Mouse (Mus musculus): Measurements from ENCODE around the gene Zfp12. TPM values are rescaled to one million over a fixed set of nuclear protein-coding genes. Genes with fewer than 3 reads are reported as not detected.
A peak's percentile ranks its signal among the peaks of the same experiment; 100 is the strongest.
"Not testable (repeated sequence)": the region's sequence is repeated elsewhere in the genome, so short reads cannot be mapped to it uniquely, and the experiment has no call there.

Gene Zfp12
- polyA plus RNA-seq (2016; fragmentation: Nextera tagmentation; extraction: Ambion mirVana), result 28.5 and 29.1 TPM in 2 replicates

GRCm38 (mm10) chr5:143235028-143235693 is at the start of gene Zfp12:
TSS of gene Zfp12 (plus strand) at chr5:143235163.
- H3K9me3 ChIP-seq, result no peaks in the 10 kb centered on the region
- under 1% methylated on average over 58 of the region's 58 CpGs for WGBS
- H3K4me1 ChIP-seq, result peaks cover 24% of the 10 kb centered on the region

GRCm38 (mm10) chr5:143188014-143188413 is 46.9 kb upstream of the Zfp12 start:
- H3K9ac ChIP-seq; H3K4me1 ChIP-seq; ATAC-seq (ENCODE audit: low FRiP score); H3K9me3 ChIP-seq; H3K27me3 ChIP-seq; H3K4me3 ChIP-seq (replicated peaks); H3K4me2 ChIP-seq; H3K36me3 ChIP-seq (replicated peaks); H3K27ac ChIP-seq: not testable (repeated sequence)
- WGBS, result 82% methylated on average over 1 of the region's 1 CpGs

More at GRCm38 (mm10) chr5:143235028-143235693, at the start of gene Zfp12:
- H3K4me3 ChIP-seq (replicated peaks), result peak within 1 kb of the TSS; percentile 92
- peak within 1 kb of the TSS; percentile 91 for H3K9ac ChIP-seq
- H3K36me3 ChIP-seq (replicated peaks), result peaks cover 24% of the 10 kb centered on the region
- peak; percentile 97 for ATAC-seq (ENCODE audit: low FRiP score)
- H3K4me2 ChIP-seq, result peak within 1 kb of the TSS; percentile 79
- H3K27ac ChIP-seq, result peak within 1 kb of the TSS; percentile 98
- H3K27me3 ChIP-seq, result no peaks in the 10 kb centered on the region

GRCm38 (mm10) chr5:143192806-143193205 is 42.2 kb upstream of the Zfp12 start:
- H3K4me2 ChIP-seq, result no peak overlapping the region
- no peaks in the 10 kb centered on the region for H3K27me3 ChIP-seq
- H3K9me3 ChIP-seq, result no peaks in the 10 kb centered on the region
- no peak overlapping the region for H3K4me3 ChIP-seq (replicated peaks)
- no peaks in the 10 kb centered on the region for H3K4me1 ChIP-seq
- H3K36me3 ChIP-seq (replicated peaks), result no peaks in the 10 kb centered on the region
- no peak for ATAC-seq (ENCODE audit: low FRiP score)
- no peak overlapping the region for H3K9ac ChIP-seq
- WGBS, result 92% methylated on average over 8 of the region's 8 CpGs
- H3K27ac ChIP-seq, result no peak overlapping the region

- H3K36me3 ChIP-seq (replicated peaks); H3K9me3 ChIP-seq; H3K4me1 ChIP-seq; ATAC-seq (ENCODE audit: low FRiP score); H3K4me3 ChIP-seq (replicated peaks); H3K9ac ChIP-seq; H3K27ac ChIP-seq; H3K4me2 ChIP-seq; H3K27me3 ChIP-seq: not testable (repeated sequence)
- WGBS, result 84% methylated on average over 7 of the region's 8 CpGs
Measured at GRCm38 (mm10) chr5:143194747-143195146, 40.2 kb upstream of the Zfp12 start.

GRCm38 (mm10) chr5:143195166-143195565 is 39.8 kb upstream of the Zfp12 start:
- ATAC-seq (ENCODE audit: low FRiP score), result no peak
- 82% methylated on average over 2 of the region's 2 CpGs for WGBS
- Histone ChIP-seq H3K27me3 (no peaks in the 10 kb centered on the region), H3K36me3 (replicated peaks) (no peaks in the 10 kb centered on the region), H3K27ac (no peak overlapping the region), H3K4me2 (no peak overlapping the region), H3K4me3 (replicated peaks) (no peak overlapping the region), H3K9ac (no peak overlapping the region), H3K4me1 (no peaks in the 10 kb centered on the region), H3K9me3 (no peaks in the 10 kb centered on the region)

- 87% methylated on average over 4 of the region's 4 CpGs for WGBS
- H3K4me2 ChIP-seq, result no peak overlapping the region
- no peaks in the 10 kb centered on the region for H3K9me3 ChIP-seq
- H3K4me1 ChIP-seq, result no peaks in the 10 kb centered on the region
- no peaks in the 10 kb centered on the region for H3K27me3 ChIP-seq
- H3K36me3 ChIP-seq (replicated peaks), result no peaks in the 10 kb centered on the region
- H3K27ac ChIP-seq, result no peak overlapping the region
- ATAC-seq (ENCODE audit: low FRiP score), result no peak
- H3K4me3 ChIP-seq (replicated peaks), result no peak overlapping the region
- no peak overlapping the region for H3K9ac ChIP-seq
Measured at GRCm38 (mm10) chr5:143196506-143196905, 38.5 kb upstream of the Zfp12 start.

- no peaks in the 10 kb centered on the region for H3K27me3 ChIP-seq
- no peak overlapping the region for H3K27ac ChIP-seq
- H3K36me3 ChIP-seq (replicated peaks), result no peaks in the 10 kb centered on the region
- ATAC-seq (ENCODE audit: low FRiP score), result no peak
- no peaks in the 10 kb centered on the region for H3K4me1 ChIP-seq
- WGBS, result 75% methylated on average over 3 of the region's 3 CpGs
- H3K9me3 ChIP-seq, result peaks cover 6% of the 10 kb centered on the region
- no peak overlapping the region for H3K4me2 ChIP-seq
- no peak overlapping the region for H3K4me3 ChIP-seq (replicated peaks)
- no peak overlapping the region for H3K9ac ChIP-seq
Measured at GRCm38 (mm10) chr5:143205015-143205414, 29.9 kb upstream of the Zfp12 start.

GRCm38 (mm10) chr5:143213832-143214231 is 21.1 kb upstream of the Zfp12 start:
- Histone ChIP-seq H3K27ac (no peak overlapping the region), H3K9ac (no peak overlapping the region), H3K4me3 (replicated peaks) (no peak overlapping the region), H3K4me1 (no peaks in the 10 kb centered on the region), H3K4me2 (no peak overlapping the region), H3K27me3 (no peaks in the 10 kb centered on the region), H3K36me3 (replicated peaks) (no peaks in the 10 kb centered on the region), H3K9me3 (peaks cover 2% of the 10 kb centered on the region)
- WGBS, result 86% methylated on average over 2 of the region's 2 CpGs
- ATAC-seq (ENCODE audit: low FRiP score), result no peak

- no peak overlapping the region for H3K9ac ChIP-seq
- no peaks in the 10 kb centered on the region for H3K4me1 ChIP-seq
- H3K36me3 ChIP-seq (replicated peaks), result no peaks in the 10 kb centered on the region
- H3K9me3 ChIP-seq, result no peaks in the 10 kb centered on the region
- WGBS, result 72% methylated on average over 5 of the region's 5 CpGs
- no peaks in the 10 kb centered on the region for H3K27me3 ChIP-seq
- no peak overlapping the region for H3K27ac ChIP-seq
- H3K4me2 ChIP-seq, result no peak overlapping the region
- H3K4me3 ChIP-seq (replicated peaks), result no peak overlapping the region
- no peak for ATAC-seq (ENCODE audit: low FRiP score)
Measured at GRCm38 (mm10) chr5:143220996-143221395, 14.0 kb upstream of the Zfp12 start.

GRCm38 (mm10) chr5:143222287-143222686 is 12.7 kb upstream of the Zfp12 start:
- 83% methylated on average over 1 of the region's 1 CpGs for WGBS
- no peak overlapping the region for H3K4me2 ChIP-seq
- ATAC-seq (ENCODE audit: low FRiP score), result no peak
- H3K27ac ChIP-seq, result no peak overlapping the region
- H3K4me3 ChIP-seq (replicated peaks), result no peak overlapping the region
- H3K27me3 ChIP-seq, result no peaks in the 10 kb centered on the region
- no peaks in the 10 kb centered on the region for H3K4me1 ChIP-seq
- H3K9me3 ChIP-seq, result no peaks in the 10 kb centered on the region
- no peak overlapping the region for H3K9ac ChIP-seq
- no peaks in the 10 kb centered on the region for H3K36me3 ChIP-seq (replicated peaks)

- no peak for ATAC-seq (ENCODE audit: low FRiP score)
- H3K36me3 ChIP-seq (replicated peaks), result no peaks in the 10 kb centered on the region
- H3K27me3 ChIP-seq, result no peaks in the 10 kb centered on the region
- H3K9ac ChIP-seq, result no peak within 1 kb of the TSS
- H3K4me1 ChIP-seq, result no peaks in the 10 kb centered on the region
- WGBS, result 83% methylated on average over 3 of the region's 3 CpGs
- no peak within 1 kb of the TSS for H3K4me3 ChIP-seq (replicated peaks)
- H3K9me3 ChIP-seq, result peaks cover 7% of the 10 kb centered on the region
- no peak within 1 kb of the TSS for H3K4me2 ChIP-seq
- H3K27ac ChIP-seq, result no peak within 1 kb of the TSS
Measured at GRCm38 (mm10) chr5:143226790-143227189, 8.2 kb upstream of the Zfp12 start, which contains the start of gene Spdye4a. TSS of gene Spdye4a (minus strand) at chr5:143226890.

GRCm38 (mm10) chr5:143236036-143236435 is 1.1 kb downstream of the Zfp12 start:
- 54% methylated on average over 9 of the region's 9 CpGs for WGBS
- peaks cover 24% of the 10 kb centered on the region for H3K4me1 ChIP-seq
- no peak for ATAC-seq (ENCODE audit: low FRiP score)
- peaks cover 33% of the 10 kb centered on the region for H3K36me3 ChIP-seq (replicated peaks)
- peak overlapping the region; percentile 91 for H3K9ac ChIP-seq
- H3K27ac ChIP-seq, result no peak overlapping the region
- H3K27me3 ChIP-seq, result no peaks in the 10 kb centered on the region
- H3K4me3 ChIP-seq (replicated peaks), result peak overlapping the region; percentile 92
- H3K9me3 ChIP-seq, result no peaks in the 10 kb centered on the region
- peak overlapping the region; percentile 79 for H3K4me2 ChIP-seq

- Histone ChIP-seq H3K27ac (no peak overlapping the region), H3K36me3 (replicated peaks) (peaks cover 94% of the 10 kb centered on the region), H3K4me1 (no peaks in the 10 kb centered on the region), H3K4me2 (no peak overlapping the region), H3K9ac (no peak overlapping the region), H3K4me3 (replicated peaks) (no peak overlapping the region), H3K9me3 (no peaks in the 10 kb centered on the region), H3K27me3 (no peaks in the 10 kb centered on the region)
- no peak for ATAC-seq (ENCODE audit: low FRiP score)
- 95% methylated on average over 26 of the region's 26 CpGs for WGBS
Measured at GRCm38 (mm10) chr5:143244926-143245325, 10.0 kb downstream of the Zfp12 start.
